Mouse (Mus musculus) G1E (cell line): ENCODE data around the gene Zfp26. TPM values are rescaled to one million over a fixed set of nuclear protein-coding genes. Genes with fewer than 3 reads are reported as not detected.

ENCODE experiments used
- ATAC-seq: 2 replicates; pipeline ENCODE4 v1.8.0; 2016; ENCODE audit warnings: mild to moderate bottlenecking; ENCODE audit not compliant: insufficient number of reproducible peaks, poor library complexity, low FRiP score, severe bottlenecking; ENCODE audit errors: extremely low read depth
- DNase-seq: peaks from one replicate; pipeline ENCODE4 v3.0.0; 2012; ENCODE audit warnings: low spot score
- H3K27me3 ChIP-seq: 2 replicates; pipeline ENCODE4 v1.6.1; 2012; ENCODE audit warnings: mild to moderate bottlenecking, low read length, inconsistent platforms; ENCODE audit not compliant: insufficient read depth
- H3K36me3 ChIP-seq: replicated peaks from 2 replicates; pipeline ENCODE3; 2012; ENCODE audit warnings: mild to moderate bottlenecking, inconsistent platforms
- H3K4me1 ChIP-seq: 2 replicates; pipeline ENCODE4 v1.6.1; 2012; ENCODE audit warnings: low read depth, low read length, inconsistent platforms, mixed read lengths; ENCODE audit not compliant: insufficient read depth
- H3K4me3 ChIP-seq: 2 replicates; pipeline ENCODE4 v1.5.1; 2012; ENCODE audit warnings: low read depth, mild to moderate bottlenecking, inconsistent platforms, low read length, moderate library complexity, mixed read lengths
- H3K9me3 ChIP-seq: replicated peaks from 2 replicates; pipeline ENCODE4 v1.6.1; 2012; ENCODE audit warnings: inconsistent platforms
- CTCF ChIP-seq: IDR thresholded peaks from 2 replicates; pipeline ENCODE4 v1.5.1; 2012; ENCODE audit warnings: low read depth, low read length, inconsistent platforms, mixed read lengths
- GATA1 ChIP-seq: IDR thresholded peaks from 2 replicates; pipeline ENCODE4 v1.6.1; 2012; ENCODE audit warnings: borderline replicate concordance, low read length, inconsistent platforms, mixed read lengths
- GATA2 ChIP-seq: IDR thresholded peaks from 2 replicates; pipeline ENCODE4 v1.6.1; 2012; ENCODE audit warnings: low read depth, low read length, inconsistent platforms, borderline replicate concordance
- POLR2AphosphoS5 ChIP-seq: IDR thresholded peaks from 2 replicates; pipeline ENCODE4 v1.6.1; 2012; ENCODE audit warnings: low read depth, low read length, inconsistent platforms; ENCODE audit not compliant: insufficient replicate concordance
- TAL1 ChIP-seq: conservative IDR thresholded peaks from 2 replicates; pipeline ENCODE4 v1.6.1; 2012; ENCODE audit warnings: low read depth, low read length, inconsistent platforms, mixed read lengths
- polyA plus RNA-seq: library from polyadenylated mRNA; stranded (reverse); fragments of >175 nt; gene quantifications from 2 replicates; pipeline ENCODE4 v1.2.3, GENCODE M21; 2012
- total RNA-seq, 2 experiments: library from RNA; stranded (forward) in 1 of 2; stranded (reverse) in 1 of 2; fragments of 200-1000 nt in 1 of 2; fragments of >200 nt in 1 of 2; fragmentation: Nextera tagmentation in 1 of 2; gene quantifications; 2 replicates each; pipeline ENCODE4 v1.2.3; 2014 to 2017

Gene Zfp26
- total and polyA plus RNA-seq, 3 experiments: 0.28 to 26.8 (median 24.1) TPM

DNA sequence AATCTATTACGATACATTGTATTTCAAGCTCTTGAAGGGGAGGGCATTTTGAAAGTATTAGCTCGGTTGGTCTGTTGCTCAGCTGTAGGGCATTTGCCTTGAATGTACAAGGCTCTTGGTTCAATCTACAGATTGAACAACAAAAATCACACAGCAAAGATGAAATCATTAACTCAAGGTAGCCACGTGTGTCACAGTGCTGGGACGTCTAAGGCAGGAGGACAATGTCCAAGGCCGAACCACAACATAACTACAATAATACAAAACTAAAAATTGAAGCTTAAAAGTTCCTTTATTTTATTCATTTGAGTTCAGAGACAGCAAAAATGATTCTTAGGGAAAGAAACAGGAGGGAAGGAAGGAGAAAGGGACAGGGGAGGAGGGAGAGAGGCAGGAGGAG, 29.6 kb upstream of the Zfp26 start:
- no peak for ATAC-seq
- no peak overlapping the region for H3K4me3 ChIP-seq

GRCm38 (mm10) chr9:20479396-20479795, 19.4 kb upstream of the Zfp26 start:
- no peaks in the 10 kb centered on the region for H3K9me3 ChIP-seq
- no peak overlapping the region for H3K4me3 ChIP-seq
- TF ChIP-seq GATA2 (no peak), CTCF (no peak), POLR2AphosphoS5 (no peak), GATA1 (no peak), TAL1 (no peak)
- peaks cover 73% of the 10 kb centered on the region for H3K36me3 ChIP-seq
- H3K27me3 ChIP-seq: no peaks in the 10 kb centered on the region
- H3K4me1 ChIP-seq: no peaks in the 10 kb centered on the region
- DNase-seq: no peak
- ATAC-seq: no peak

More for the DNA sequence above, 29.6 kb upstream of the Zfp26 start:
- DNase-seq: no peak
- Histone ChIP-seq H3K27me3 (no peaks in the 10 kb centered on the region), H3K4me1 (peaks cover 34% of the 10 kb centered on the region), H3K9me3 (no peaks in the 10 kb centered on the region), H3K36me3 (peaks cover 55% of the 10 kb centered on the region)
- TF ChIP-seq POLR2AphosphoS5 (no peak), GATA2 (no peak)

- Histone ChIP-seq H3K4me1 (no peaks in the 10 kb centered on the region), H3K36me3 (peaks cover 70% of the 10 kb centered on the region), H3K9me3 (peaks cover 7% of the 10 kb centered on the region), H3K4me3 (no peak overlapping the region), H3K27me3 (no peaks in the 10 kb centered on the region)
- DNase-seq (no peak), ATAC-seq (no peak)
- TF ChIP-seq GATA1 (no peak), GATA2 (no peak), POLR2AphosphoS5 (no peak), CTCF (no peak), TAL1 (no peak)
Measured at GRCm38 (mm10) chr9:20476632-20477031, 16.7 kb upstream of the Zfp26 start.

GRCm38 (mm10) chr9:20466761-20467442, 6.9 kb upstream of the Zfp26 start:
- ATAC-seq (peak; percentile 45; the same call in 1 of the 2 replicates), DNase-seq (no peak)
- Histone ChIP-seq H3K27me3 (peaks cover 5% of the 10 kb centered on the region; the same call in 1 of the 2 replicates), H3K4me3 (no peak overlapping the region), H3K36me3 (peaks cover 29% of the 10 kb centered on the region), H3K9me3 (peaks cover 20% of the 10 kb centered on the region), H3K4me1 (peaks cover 5% of the 10 kb centered on the region; the same call in 1 of the 2 replicates)
- peak; percentile 45 for TF ChIP-seq CTCF
- no peak for TF ChIP-seq POLR2AphosphoS5

DNA sequence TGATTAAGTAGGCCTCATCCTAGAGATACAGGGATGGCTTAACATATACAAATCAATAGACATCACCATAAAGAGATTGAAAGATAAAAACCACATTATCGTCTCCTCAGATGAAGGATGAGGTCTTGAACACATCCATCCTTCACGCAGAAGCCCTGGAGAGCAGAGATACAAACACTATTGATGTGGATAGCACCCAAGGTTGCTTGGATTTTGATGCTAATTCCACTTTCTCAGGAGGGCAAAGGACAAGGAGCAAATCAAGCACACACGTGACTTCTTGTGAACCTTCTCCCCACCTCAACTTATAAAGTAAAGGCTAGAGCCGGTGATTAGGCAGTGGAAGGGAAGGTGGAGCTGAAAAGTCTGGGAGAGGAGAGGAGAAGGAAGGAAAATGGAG, 6.3 kb downstream of the Zfp26 start:
- Histone ChIP-seq H3K9me3 (no peaks in the 10 kb centered on the region), H3K36me3 (peaks cover 44% of the 10 kb centered on the region), H3K4me1 (0 out of 2 replicates have a peak, but pooled peaks cover 3% of the 10 kb centered on the region), H3K27me3 (no peaks in the 10 kb centered on the region), H3K4me3 (no peak overlapping the region)
- TF ChIP-seq CTCF (no peak), TAL1 (no peak), POLR2AphosphoS5 (no peak), GATA2 (no peak), GATA1 (no peak)
- ATAC-seq (no peak), DNase-seq (no peak)

- DNase-seq: no peak
- TF ChIP-seq GATA2: no peak
- Histone ChIP-seq H3K36me3 (peaks cover 44% of the 10 kb centered on the region), H3K9me3 (no peaks in the 10 kb centered on the region), H3K4me1 (no peaks in the 10 kb centered on the region), H3K4me3 (no peak overlapping the region), H3K27me3 (no peaks in the 10 kb centered on the region)
- ATAC-seq: no peak
Measured at GRCm38 (mm10) chr9:20451493-20451892, 8.5 kb downstream of the Zfp26 start.

DNA sequence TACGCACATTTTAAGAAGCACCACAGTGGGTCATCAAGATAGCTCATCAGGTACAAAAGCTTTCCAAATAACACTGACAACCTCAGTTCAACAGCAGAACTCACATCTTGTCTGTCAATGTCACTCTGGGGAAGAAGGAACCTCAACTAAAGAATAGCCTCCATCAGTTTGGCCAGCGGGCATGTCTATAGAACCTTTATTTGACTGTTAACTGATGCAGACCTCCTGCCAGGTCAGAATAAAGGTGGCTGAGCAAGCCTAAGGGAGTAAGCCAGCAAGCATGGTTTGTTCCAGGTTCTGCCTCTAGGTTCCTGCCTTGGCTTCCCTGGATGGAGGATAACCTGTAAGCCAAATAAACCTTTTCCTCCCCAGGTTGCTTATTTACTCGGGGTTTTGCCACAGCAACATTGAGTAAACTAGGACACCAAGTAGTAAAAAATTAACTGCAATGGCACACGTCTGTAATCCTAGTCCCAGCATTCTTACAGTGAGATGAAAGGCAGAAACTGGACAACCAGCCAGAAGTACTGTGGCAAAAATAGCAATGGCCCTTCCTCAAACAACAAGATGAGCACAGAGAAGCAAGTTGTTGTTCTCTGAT, 16.7 kb downstream of the Zfp26 start:
- DNase-seq (no peak), ATAC-seq (no peak)
- no peak for TF ChIP-seq POLR2AphosphoS5
- TF ChIP-seq CTCF: no peak
- TF ChIP-seq GATA2: no peak
- TF ChIP-seq TAL1: no peak
- TF ChIP-seq GATA1: no peak
- Histone ChIP-seq H3K4me1 (no peaks in the 10 kb centered on the region), H3K9me3 (peaks cover 6% of the 10 kb centered on the region; the same call in 1 of the 2 replicates), H3K36me3 (peaks cover 66% of the 10 kb centered on the region), H3K27me3 (no peaks in the 10 kb centered on the region), H3K4me3 (no peak overlapping the region)
